Mouse (Mus musculus) kidney, adult 2 months (tissue): ENCODE measurements around the gene Dpm2.

Experiments
- CTCF ChIP-seq: fragments of 200-500 bp; conservative IDR thresholded peaks from 2 replicates; pipeline ENCODE4 v1.5.1; 2011; ENCODE audit warnings: low read depth, mild to moderate bottlenecking, control low read depth, low read length, moderate library complexity, mixed read lengths; ENCODE audit not compliant: insufficient read depth, insufficient read length
- POLR2A ChIP-seq: fragments of 200-500 bp; IDR thresholded peaks from one replicate; pipeline ENCODE4 v1.6.1; 2011; ENCODE audit warnings: low read depth, low read length, control low read depth

- TF ChIP-seq CTCF (no peak), POLR2A (no peak)
These were observed 15.2 kb upstream of the Dpm2 start for GRCm38 (mm10) chr2:32555484-32555883.
